Mouse (Mus musculus): ENCODE measurements around the gene Ndufa4l2. TPM values are rescaled to one million over a fixed set of nuclear protein-coding genes. Genes with fewer than 3 reads are reported as not detected.
A peak's percentile ranks its signal among the peaks of the same experiment; 100 is the strongest.

Gene Ndufa4l2
- polyA plus RNA-seq, 1 experiment from 2014 or later, result 77.3 TPM

- Histone ChIP-seq H3K27me3 (ENCODE audit: insufficient read depth, low read length) (no peaks in the 10 kb centered on the region), H3K4me3 (ENCODE audit: low read length) (no peak overlapping the region), H3K4me1 (ENCODE audit: insufficient read depth, low read length) (0 out of 2 replicates have a peak, but pooled peaks cover 3% of the 10 kb centered on the region), H3K9ac (replicated peaks; ENCODE audit: low read length) (0 out of 2 replicates have a peak overlapping the region, but pooled peaks have one; percentile 11), H3K36me3 (ENCODE audit: insufficient read depth, low read length) (peaks cover 56% of the 10 kb centered on the region), H3K9me3 (ENCODE audit: low read length) (no peaks in the 10 kb centered on the region), H3K4me2 (replicated peaks; ENCODE audit: low read depth, low read length) (no peak overlapping the region), H3K27ac (ENCODE audit: low read length) (no peak overlapping the region)
- ATAC-seq (ENCODE audit: low FRiP score, low TSS enrichment), result no peak
- WGBS, result 77% methylated on average over 7 of the region's 7 CpGs
Measured at GRCm38 (mm10) chr10:127488856-127489255, 25.9 kb upstream of the Ndufa4l2 start.

- H3K9me3 ChIP-seq (ENCODE audit: low read length), result no peaks in the 10 kb centered on the region
- peak; percentile 32; the same call in 1 of the 2 replicates for ATAC-seq (ENCODE audit: low FRiP score, low TSS enrichment)
- H3K9ac ChIP-seq (replicated peaks; ENCODE audit: low read length), result no peak overlapping the region
- H3K4me2 ChIP-seq (replicated peaks; ENCODE audit: low read depth, low read length), result no peak overlapping the region
- WGBS, result 58% methylated on average over 18 of the region's 18 CpGs
- H3K27me3 ChIP-seq (ENCODE audit: insufficient read depth, low read length), result no peaks in the 10 kb centered on the region
- H3K4me1 ChIP-seq (ENCODE audit: insufficient read depth, low read length), result 0 out of 2 replicates have a peak, but pooled peaks cover 3% of the 10 kb centered on the region
- H3K4me3 ChIP-seq (ENCODE audit: low read length), result no peak overlapping the region
- peaks cover 58% of the 10 kb centered on the region for H3K36me3 ChIP-seq (ENCODE audit: insufficient read depth, low read length)
- no peak overlapping the region for H3K27ac ChIP-seq (ENCODE audit: low read length)
Measured at GRCm38 (mm10) chr10:127490160-127491127, 24.3 kb upstream of the Ndufa4l2 start.

GRCm38 (mm10) chr10:127491128-127491512 lies 23.6 kb upstream of the Ndufa4l2 start:
- 75% methylated on average over 8 of the region's 8 CpGs for WGBS
- peaks cover 63% of the 10 kb centered on the region for H3K36me3 ChIP-seq (ENCODE audit: insufficient read depth, low read length)
- ATAC-seq (ENCODE audit: low FRiP score, low TSS enrichment), result 0 out of 2 replicates have a peak, but pooled peaks have one; percentile 2

GRCm38 (mm10) chr10:127492118-127492517 lies 22.6 kb upstream of the Ndufa4l2 start:
- Histone ChIP-seq H3K4me3 (ENCODE audit: low read length) (no peak overlapping the region), H3K4me1 (ENCODE audit: insufficient read depth, low read length) (0 out of 2 replicates have a peak, but pooled peaks cover 3% of the 10 kb centered on the region), H3K4me2 (replicated peaks; ENCODE audit: low read depth, low read length) (no peak overlapping the region), H3K36me3 (ENCODE audit: insufficient read depth, low read length) (peaks cover 68% of the 10 kb centered on the region), H3K9ac (replicated peaks; ENCODE audit: low read length) (no peak overlapping the region), H3K27me3 (ENCODE audit: insufficient read depth, low read length) (no peaks in the 10 kb centered on the region), H3K9me3 (ENCODE audit: low read length) (no peaks in the 10 kb centered on the region), H3K27ac (ENCODE audit: low read length) (no peak overlapping the region)
- ATAC-seq (ENCODE audit: low FRiP score, low TSS enrichment), result no peak
- 86% methylated on average over 3 of the region's 3 CpGs for WGBS

More at GRCm38 (mm10) chr10:127491128-127491512, 23.6 kb upstream of the Ndufa4l2 start:
- Histone ChIP-seq H3K9me3 (ENCODE audit: low read length) (no peaks in the 10 kb centered on the region), H3K4me3 (ENCODE audit: low read length) (no peak overlapping the region), H3K4me2 (replicated peaks; ENCODE audit: low read depth, low read length) (no peak overlapping the region), H3K27me3 (ENCODE audit: insufficient read depth, low read length) (no peaks in the 10 kb centered on the region), H3K27ac (ENCODE audit: low read length) (no peak overlapping the region), H3K4me1 (ENCODE audit: insufficient read depth, low read length) (0 out of 2 replicates have a peak, but pooled peaks cover 3% of the 10 kb centered on the region), H3K9ac (replicated peaks; ENCODE audit: low read length) (no peak overlapping the region)

GRCm38 (mm10) chr10:127496156-127496555 lies 18.6 kb upstream of the Ndufa4l2 start:
- Histone ChIP-seq H3K36me3 (ENCODE audit: insufficient read depth, low read length) (peaks cover 61% of the 10 kb centered on the region), H3K27ac (ENCODE audit: low read length) (no peak overlapping the region), H3K4me2 (replicated peaks; ENCODE audit: low read depth, low read length) (no peak overlapping the region), H3K4me3 (ENCODE audit: low read length) (no peak overlapping the region), H3K27me3 (ENCODE audit: insufficient read depth, low read length) (no peaks in the 10 kb centered on the region), H3K9ac (replicated peaks; ENCODE audit: low read length) (no peak overlapping the region), H3K9me3 (ENCODE audit: low read length) (no peaks in the 10 kb centered on the region), H3K4me1 (ENCODE audit: insufficient read depth, low read length) (no peaks in the 10 kb centered on the region)
- no peak for ATAC-seq (ENCODE audit: low FRiP score, low TSS enrichment)
- WGBS, result 77% methylated on average over 3 of the region's 3 CpGs

GRCm38 (mm10) chr10:127499516-127499915 lies 15.3 kb upstream of the Ndufa4l2 start:
- peaks cover 36% of the 10 kb centered on the region for H3K36me3 ChIP-seq (ENCODE audit: insufficient read depth, low read length)

GRCm38 (mm10) chr10:127500042-127500441 lies 14.7 kb upstream of the Ndufa4l2 start:
- no peak overlapping the region for H3K4me2 ChIP-seq (replicated peaks; ENCODE audit: low read depth, low read length)
- H3K4me3 ChIP-seq (ENCODE audit: low read length), result no peak overlapping the region
- no peaks in the 10 kb centered on the region for H3K4me1 ChIP-seq (ENCODE audit: insufficient read depth, low read length)
- no peaks in the 10 kb centered on the region for H3K9me3 ChIP-seq (ENCODE audit: low read length)
- 82% methylated on average over 4 of the region's 4 CpGs for WGBS
- peaks cover 32% of the 10 kb centered on the region for H3K36me3 ChIP-seq (ENCODE audit: insufficient read depth, low read length)
- H3K27me3 ChIP-seq (ENCODE audit: insufficient read depth, low read length), result no peaks in the 10 kb centered on the region
- no peak for ATAC-seq (ENCODE audit: low FRiP score, low TSS enrichment)
- H3K9ac ChIP-seq (replicated peaks; ENCODE audit: low read length), result no peak overlapping the region
- no peak overlapping the region for H3K27ac ChIP-seq (ENCODE audit: low read length)

More at GRCm38 (mm10) chr10:127499516-127499915, 15.3 kb upstream of the Ndufa4l2 start:
- Histone ChIP-seq H3K9me3 (ENCODE audit: low read length) (no peaks in the 10 kb centered on the region), H3K27ac (ENCODE audit: low read length) (no peak overlapping the region), H3K4me2 (replicated peaks; ENCODE audit: low read depth, low read length) (no peak overlapping the region), H3K9ac (replicated peaks; ENCODE audit: low read length) (no peak overlapping the region), H3K27me3 (ENCODE audit: insufficient read depth, low read length) (no peaks in the 10 kb centered on the region), H3K4me3 (ENCODE audit: low read length) (no peak overlapping the region), H3K4me1 (ENCODE audit: insufficient read depth, low read length) (no peaks in the 10 kb centered on the region)
- ATAC-seq (ENCODE audit: low FRiP score, low TSS enrichment), result no peak
- 34% methylated on average over 5 of the region's 5 CpGs for whole genome bisulfite sequencing

GRCm38 (mm10) chr10:127500894-127501893 lies 13.6 kb upstream of the Ndufa4l2 start, which contains the start of gene Stac3:
Stac3 (plus strand) TSS chr10:127501686.
- Histone ChIP-seq H3K4me2 (replicated peaks; ENCODE audit: low read depth, low read length) (no peak within 1 kb of the TSS), H3K4me1 (ENCODE audit: insufficient read depth, low read length) (no peaks in the 10 kb centered on the region), H3K27ac (ENCODE audit: low read length) (no peak within 1 kb of the TSS), H3K9me3 (ENCODE audit: low read length) (no peaks in the 10 kb centered on the region), H3K4me3 (ENCODE audit: low read length) (no peak within 1 kb of the TSS), H3K9ac (replicated peaks; ENCODE audit: low read length) (no peak within 1 kb of the TSS), H3K36me3 (ENCODE audit: insufficient read depth, low read length) (peaks cover 23% of the 10 kb centered on the region), H3K27me3 (ENCODE audit: insufficient read depth, low read length) (no peaks in the 10 kb centered on the region)
- no peak for ATAC-seq (ENCODE audit: low FRiP score, low TSS enrichment)
- 52% methylated on average over 13 of the region's 13 CpGs for WGBS

GRCm38 (mm10) chr10:127508239-127508638 lies 6.5 kb upstream of the Ndufa4l2 start:
- H3K4me1 ChIP-seq (ENCODE audit: insufficient read depth, low read length), result peaks cover 45% of the 10 kb centered on the region
- H3K4me2 ChIP-seq (replicated peaks; ENCODE audit: low read depth, low read length), result peak overlapping the region; percentile 74
- no peak overlapping the region for H3K9ac ChIP-seq (replicated peaks; ENCODE audit: low read length)
- peak overlapping the region; percentile 45; the same call in 1 of the 2 replicates for H3K4me3 ChIP-seq (ENCODE audit: low read length)
- H3K27ac ChIP-seq (ENCODE audit: low read length), result no peak overlapping the region
- H3K27me3 ChIP-seq (ENCODE audit: insufficient read depth, low read length), result peaks cover 52% of the 10 kb centered on the region
- peak; percentile 3; the same call in 1 of the 2 replicates for ATAC-seq (ENCODE audit: low FRiP score, low TSS enrichment)
- H3K36me3 ChIP-seq (ENCODE audit: insufficient read depth, low read length), result no peaks in the 10 kb centered on the region; the same call in 1 of the 2 replicates
- 2% methylated on average over 15 of the region's 15 CpGs for WGBS
- H3K9me3 ChIP-seq (ENCODE audit: low read length), result no peaks in the 10 kb centered on the region

All from kidney, embryonic 16.5 days (tissue).